Mouse (Mus musculus): ENCODE results near the gene Plac1.

Gene Plac1

GRCm38 (mm10) chrX:53107127-53107526 is 132.8 kb downstream of the Plac1 start:
- DNase-seq (ENCODE audit: low read depth) = no peak

- DNase-seq (ENCODE audit: low read depth) = no peak
Observed at GRCm38 (mm10) chrX:53101165-53101564, 138.7 kb downstream of the Plac1 start.

GRCm38 (mm10) chrX:53099951-53100350 is 140.0 kb downstream of the Plac1 start:
- DNase-seq (ENCODE audit: low read depth) = no peak

- no peak for DNase-seq (ENCODE audit: low read depth)
Observed at GRCm38 (mm10) chrX:53099266-53099665, 140.6 kb downstream of the Plac1 start.

- DNase-seq (ENCODE audit: low read depth) = no peak
Observed at GRCm38 (mm10) chrX:53098293-53098692, 141.6 kb downstream of the Plac1 start.

GRCm38 (mm10) chrX:53097786-53098185 is 142.1 kb downstream of the Plac1 start:
- no peak for DNase-seq (ENCODE audit: low read depth)

- no peak for DNase-seq (ENCODE audit: low read depth)
Observed at GRCm38 (mm10) chrX:53093381-53093780, 146.5 kb downstream of the Plac1 start.

GRCm38 (mm10) chrX:53088663-53089292 is 151.1 kb downstream of the Plac1 start:
- no peak for DNase-seq (ENCODE audit: low read depth)

GRCm38 (mm10) chrX:53087202-53087601 is 152.7 kb downstream of the Plac1 start:
- no peak for DNase-seq (ENCODE audit: low read depth)

- no peak for DNase-seq (ENCODE audit: low read depth)
Observed at GRCm38 (mm10) chrX:53085559-53085958, 154.4 kb downstream of the Plac1 start.

- no peak for DNase-seq (ENCODE audit: low read depth)
Observed at GRCm38 (mm10) chrX:53064406-53064805, 175.5 kb downstream of the Plac1 start.

GRCm38 (mm10) chrX:53059426-53060007 is 180.4 kb downstream of the Plac1 start:
- no peak for DNase-seq (ENCODE audit: low read depth)

- no peak for DNase-seq (ENCODE audit: low read depth)
Observed at GRCm38 (mm10) chrX:53058459-53059280, 181.2 kb downstream of the Plac1 start.

- no peak for DNase-seq (ENCODE audit: low read depth)
Observed at GRCm38 (mm10) chrX:53057760-53058090, 182.2 kb downstream of the Plac1 start.

- DNase-seq (ENCODE audit: low read depth) = peak; percentile 87
Observed at GRCm38 (mm10) chrX:53057054-53057759, 182.7 kb downstream of the Plac1 start.

- peak; percentile 86 for DNase-seq (ENCODE audit: low read depth)
Observed at GRCm38 (mm10) chrX:53056627-53057026, 183.3 kb downstream of the Plac1 start.

GRCm38 (mm10) chrX:53055771-53056170 is 184.1 kb downstream of the Plac1 start:
- DNase-seq (ENCODE audit: low read depth) = peak; percentile 51

GRCm38 (mm10) chrX:53053885-53054284 is 186.0 kb downstream of the Plac1 start:
- no peak for DNase-seq (ENCODE audit: low read depth)

- DNase-seq (ENCODE audit: low read depth) = no peak
Observed at GRCm38 (mm10) chrX:53052652-53053500, 187.0 kb downstream of the Plac1 start.

GRCm38 (mm10) chrX:53050353-53050752 is 189.6 kb downstream of the Plac1 start:
- DNase-seq (ENCODE audit: low read depth) = no peak

- no peak for DNase-seq (ENCODE audit: low read depth)
Observed at GRCm38 (mm10) chrX:53049196-53049595, 190.7 kb downstream of the Plac1 start.

- no peak for DNase-seq (ENCODE audit: low read depth)
Observed at GRCm38 (mm10) chrX:53046911-53047310, 193.0 kb downstream of the Plac1 start.

Measured in 416B (cell line).